Mouse (Mus musculus): ENCODE measurements around the gene Ets1. TPM values are rescaled to one million over a fixed set of nuclear protein-coding genes. Genes with fewer than 3 reads are reported as not detected.

Gene Ets1
- total and polyA plus RNA-seq, 3 experiments, result 10.0 to 23.5 (median 19.8) TPM

DNA sequence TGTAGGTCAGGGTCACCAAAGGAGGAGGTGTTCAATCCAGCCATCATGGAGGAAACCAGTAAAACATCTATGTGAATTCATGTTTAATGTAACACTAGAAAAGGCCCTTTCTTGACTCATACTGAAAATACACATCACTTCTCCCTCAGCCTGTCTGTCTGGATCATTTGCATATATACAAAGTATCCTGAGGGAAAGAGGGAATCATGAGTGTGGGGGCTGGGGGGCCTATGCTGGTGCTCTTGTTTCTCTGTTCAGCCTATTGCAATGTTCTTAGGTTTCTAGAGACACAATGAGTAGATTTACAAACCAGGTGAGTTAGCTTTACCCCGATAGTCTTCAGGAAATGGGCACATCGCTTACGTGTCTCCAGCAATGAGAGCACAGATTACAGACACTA lies 129.1 kb downstream of the Ets1 start (continued):
- TF ChIP-seq MEF2A (IDR thresholded peaks at IDR 0.05; ENCODE audit: borderline replicate concordance, low read depth, low read length), result peak; percentile 45; the same call in 1 of the 2 replicates

DNA sequence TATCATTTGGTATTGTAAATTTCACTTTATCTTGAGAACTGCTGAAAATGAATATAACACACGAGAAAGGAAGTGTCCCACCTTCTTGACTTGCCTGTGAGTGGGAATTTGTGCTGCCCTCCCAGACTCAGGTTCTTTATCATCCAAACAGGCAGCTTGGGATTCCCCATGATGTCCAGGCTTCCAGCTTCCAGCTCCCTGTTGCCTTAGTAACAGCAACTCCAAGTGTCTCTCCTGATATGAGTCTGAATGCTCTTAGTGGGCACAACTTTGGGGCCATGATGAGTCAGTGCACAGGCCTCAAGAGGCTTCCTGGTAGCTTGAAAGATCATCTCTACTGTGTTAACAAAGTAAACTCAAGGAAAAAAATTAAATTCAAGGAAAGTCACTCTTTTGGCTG lies 142.8 kb downstream of the Ets1 start:
- Histone ChIP-seq H3K27ac (ENCODE audit: insufficient read depth, low read depth) (no peak overlapping the region), H3K4me2 (ENCODE audit: insufficient read depth, low read depth, poor library complexity, severe bottlenecking) (no peak overlapping the region), H3K9ac (ENCODE audit: insufficient read depth, low read depth) (no peak overlapping the region), H3K79me2 (replicated peaks; ENCODE audit: control insufficient read depth, extremely low read depth, insufficient read depth, poor library complexity, severe bottlenecking) (no peaks in the 10 kb centered on the region), H3K9me3 (replicated peaks; ENCODE audit: low read length) (no peaks in the 10 kb centered on the region), H3K36me3 (replicated peaks in 1 of 2; ENCODE audit: control insufficient read depth in 1 of 2, insufficient read depth in 1 of 2, low read length in 1 of 2) (no peaks in the 10 kb centered on the region), H3K4me3 (replicated peaks in 1 of 3; ENCODE audit: low read depth in 2 of 3, low read length in 2 of 3, poor library complexity in 1 of 3) (no peak overlapping the region), H3K4me1 (ENCODE audit: control insufficient read depth in 1 of 2, insufficient read depth in 2 of 2) (peaks cover 2 to 12% of the 10 kb centered on the region in 2 experiments), H3K27me3 (replicated peaks) (no peaks in the 10 kb centered on the region)
- peak; percentile 40 for DNase-seq (ENCODE audit: extremely low read depth)
- in situ Hi-C loops (cut with MboI; ENCODE audit: low pct_ligation_motif_present, low pct_unique_long_range_greater_than_20kb, low sequenced_read_pairs), result no loop called here
- dilution Hi-C loops (cut with MboI; ENCODE audit: extremely low pct_ligation_motif_present, extremely low pct_unique_long_range_greater_than_20kb, low sequenced_read_pairs), result no loop called here
- TF ChIP-seq ZNF384 (IDR thresholded peaks at IDR 0.05; ENCODE audit: low read depth, low read length), result no peak
- 0 out of 2 replicates have a peak, but pooled peaks have one; percentile 10 for TF ChIP-seq ETS1 (conservative IDR thresholded peaks at IDR 0.05; ENCODE audit: low read depth, low read length)

DNA sequence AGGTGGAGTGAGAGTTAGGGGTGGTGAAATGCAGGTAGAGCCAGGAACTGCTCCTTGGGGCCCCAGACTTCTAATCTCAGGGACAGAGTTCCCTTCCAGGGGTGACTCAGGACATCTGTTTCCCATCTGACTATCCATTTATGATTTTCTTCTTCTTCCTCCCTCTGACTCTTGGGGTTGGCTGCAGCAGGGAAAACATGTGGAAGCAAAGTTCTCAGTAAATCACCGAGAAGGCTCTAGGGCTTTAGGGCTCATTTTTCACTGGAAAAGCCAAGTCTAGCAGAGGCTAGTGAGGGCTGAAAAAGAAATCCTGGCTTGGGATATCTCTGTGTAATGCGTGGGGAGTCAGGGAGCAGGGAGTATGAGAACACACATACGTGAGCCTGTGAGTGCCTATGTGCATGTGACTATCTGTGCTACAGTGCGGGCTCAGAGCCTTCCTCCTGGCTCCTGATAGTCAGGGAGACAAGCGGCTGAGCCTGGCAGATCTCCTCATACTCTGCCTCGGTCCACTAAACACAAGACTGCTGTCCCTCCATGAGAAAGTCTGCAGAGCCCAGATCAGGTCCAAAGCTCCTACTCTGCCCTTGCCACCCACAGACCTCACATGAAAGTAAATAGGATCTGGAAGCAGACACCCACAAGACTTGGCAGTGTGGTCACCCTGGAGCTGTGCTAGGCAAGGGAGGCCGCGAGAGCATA lies 146.5 kb downstream of the Ets1 start:
- TF ChIP-seq SIN3A (IDR thresholded peaks at IDR 0.05; ENCODE audit: low read length) (no peak), POLR2A (IDR thresholded peaks at IDR 0.05; ENCODE audit: low read depth, low read length) (no peak), E2F4 (IDR thresholded peaks at IDR 0.05; ENCODE audit: insufficient replicate concordance, low read depth, low read length) (no peak), KAT2A (IDR thresholded peaks at IDR 0.05; ENCODE audit: insufficient replicate concordance, low read length) (no peak), USF2 (conservative IDR thresholded peaks at IDR 0.05; ENCODE audit: low read depth, low read length) (no peak), JUND (conservative IDR thresholded peaks at IDR 0.05; ENCODE audit: low read depth, low read length) (no peak), RCOR1 (conservative IDR thresholded peaks at IDR 0.05; ENCODE audit: low read depth, low read length) (no peak), NELFE (IDR thresholded peaks at IDR 0.05; ENCODE audit: low read depth, low read length) (no peak), ETS1 (conservative IDR thresholded peaks at IDR 0.05; ENCODE audit: low read depth, low read length) (no peak), POLR2AphosphoS2 (IDR thresholded peaks at IDR 0.05; ENCODE audit: low read depth, low read length) (no peak), TCF12 (IDR thresholded peaks at IDR 0.05; ENCODE audit: low read depth, low read length) (no peak), PAX5 (IDR thresholded peaks at IDR 0.05; ENCODE audit: low read length) (no peak), MAZ (IDR thresholded peaks at IDR 0.05; ENCODE audit: low read depth, low read length) (no peak), UBTF (IDR thresholded peaks at IDR 0.05; ENCODE audit: low read depth, low read length) (no peak), MXI1 (IDR thresholded peaks at IDR 0.05; ENCODE audit: low read depth, low read length) (no peak), JUN (IDR thresholded peaks at IDR 0.05; ENCODE audit: insufficient read depth, low read depth, low read length) (no peak), NRF1 (IDR thresholded peaks at IDR 0.05; ENCODE audit: low read depth, low read length) (no peak), EP300 (IDR thresholded peaks at IDR 0.05; ENCODE audit: low read length) (no peak), RAD21 (IDR thresholded peaks at IDR 0.05; ENCODE audit: low read depth, low read length) (no peak), CHD1 (IDR thresholded peaks at IDR 0.05; ENCODE audit: low read depth, low read length) (no peak)
- no peak for DNase-seq (ENCODE audit: extremely low read depth)
- no peak overlapping the region for H3K27ac ChIP-seq (ENCODE audit: insufficient read depth, low read depth)
- no peak overlapping the region for H3K4me2 ChIP-seq (ENCODE audit: insufficient read depth, low read depth, poor library complexity, severe bottlenecking)
- dilution Hi-C loops (cut with MboI; ENCODE audit: extremely low pct_ligation_motif_present, extremely low pct_unique_long_range_greater_than_20kb, low sequenced_read_pairs) (no loop called here), in situ Hi-C loops (cut with MboI; ENCODE audit: low pct_ligation_motif_present, low pct_unique_long_range_greater_than_20kb, low sequenced_read_pairs) (no loop called here)
- no peaks in the 10 kb centered on the region for H3K9me3 ChIP-seq (replicated peaks; ENCODE audit: low read length)
- H3K4me1 ChIP-seq (ENCODE audit: control insufficient read depth in 1 of 2, insufficient read depth in 2 of 2), result peaks cover 2 to 12% of the 10 kb centered on the region in 2 experiments
- no peak overlapping the region for H3K9ac ChIP-seq (ENCODE audit: insufficient read depth, low read depth)
- no peaks in the 10 kb centered on the region for H3K79me2 ChIP-seq (replicated peaks; ENCODE audit: control insufficient read depth, extremely low read depth, insufficient read depth, poor library complexity, severe bottlenecking)
- no peaks in the 10 kb centered on the region for H3K27me3 ChIP-seq (replicated peaks)
- H3K36me3 ChIP-seq (replicated peaks in 1 of 2; ENCODE audit: control insufficient read depth in 1 of 2, insufficient read depth in 1 of 2, low read length in 1 of 2), result no peaks in the 10 kb centered on the region
- H3K4me3 ChIP-seq (replicated peaks in 1 of 3; ENCODE audit: low read depth in 2 of 3, low read length in 2 of 3, poor library complexity in 1 of 3), result no peak overlapping the region

Measured in CH12.LX (cell line).